Mouse (Mus musculus): ENCODE measurements around the gene Bdh1.

DNA sequence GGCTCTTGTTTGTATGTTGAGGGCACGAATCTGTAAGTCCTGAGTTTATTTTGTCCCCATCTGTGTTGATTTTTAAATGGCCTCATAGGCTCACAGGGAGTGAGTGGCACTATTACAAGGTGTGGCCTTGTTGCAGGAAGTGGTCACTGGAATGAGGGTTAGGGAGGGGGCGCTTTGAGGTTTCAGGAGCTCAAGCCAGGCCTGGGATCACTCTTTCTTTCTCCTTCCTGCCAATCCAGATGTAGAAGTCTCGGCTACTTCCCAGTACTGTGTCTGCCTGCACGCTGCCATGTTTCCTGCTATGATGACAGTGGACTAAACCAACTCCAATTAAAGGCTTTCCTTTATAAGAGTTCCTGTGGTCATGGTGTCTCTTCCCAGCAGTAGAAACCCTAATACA lies 76.3 kb downstream of the Bdh1 start:
- TF ChIP-seq MAFK (IDR thresholded peaks at IDR 0.05; ENCODE audit: insufficient read depth, low read depth, low read length) (no peak), ZC3H11A (IDR thresholded peaks at IDR 0.05; ENCODE audit: borderline replicate concordance, low read depth, low read length) (no peak), CHD2 (IDR thresholded peaks at IDR 0.05; ENCODE audit: low read depth, low read length) (no peak), ZNF384 (IDR thresholded peaks at IDR 0.05; ENCODE audit: low read depth, low read length) (no peak)
